Mouse (Mus musculus): ENCODE data around the gene Usp8. TPM values are rescaled to one million over a fixed set of nuclear protein-coding genes. Genes with fewer than 3 reads are reported as not detected.

Usp8 gene
- polyA plus RNA-seq, 1 experiment from 2014 or later: 42.9 TPM

DNA sequence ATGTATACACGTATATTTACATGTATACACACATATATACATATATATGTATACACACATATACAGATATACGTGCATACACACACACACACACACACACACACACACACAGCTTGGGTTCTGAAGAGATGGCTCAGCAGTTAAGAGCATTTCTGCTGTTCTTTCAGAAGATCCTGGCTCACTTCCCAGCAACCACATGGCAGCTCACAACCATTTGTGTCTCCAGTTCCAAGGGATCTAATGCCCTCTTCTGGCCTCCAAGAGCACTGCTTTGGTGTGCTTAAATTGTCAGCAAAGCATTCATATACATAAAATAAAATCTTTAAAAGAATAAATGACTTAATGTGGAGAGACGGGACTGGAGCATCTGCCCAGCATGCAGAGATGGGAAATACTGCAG is 75.3 kb downstream of the Usp8 start:
- WGBS: 77% methylated on average over 3 of the region's 3 CpGs
- H3K9ac ChIP-seq (ENCODE audit: low read depth, low read length): no peak overlapping the region
- no peak for ATAC-seq (ENCODE audit: low read depth)
- no peaks in the 10 kb centered on the region for H3K36me3 ChIP-seq (ENCODE audit: control insufficient read depth, insufficient read depth, low read length)
- H3K27ac ChIP-seq (replicated peaks; ENCODE audit: low read depth, low read length): no peak overlapping the region
- no peak overlapping the region for H3K4me3 ChIP-seq (ENCODE audit: low read depth, low read length)
- no peak overlapping the region for H3K4me2 ChIP-seq (ENCODE audit: low read depth, low read length)
- H3K4me1 ChIP-seq (ENCODE audit: control insufficient read depth, insufficient read depth, low read length): no peaks in the 10 kb centered on the region
- no peaks in the 10 kb centered on the region for H3K27me3 ChIP-seq (replicated peaks; ENCODE audit: control insufficient read depth, insufficient read depth, low read length)
- DNase-seq (ENCODE audit: low spot score): peak; percentile 89
- H3K9me3 ChIP-seq (ENCODE audit: control insufficient read depth, low read length): no peaks in the 10 kb centered on the region

GRCm38 (mm10) chr2:126783370-126783769 is 76.2 kb downstream of the Usp8 start, which contains the start of gene Usp50:
Gene Usp50, minus strand, starts transcription at chr2:126783470.
- DNase-seq (ENCODE audit: low spot score): no peak
- H3K4me3 ChIP-seq (ENCODE audit: low read depth, low read length): no peak within 1 kb of the TSS
- H3K27me3 ChIP-seq (replicated peaks; ENCODE audit: control insufficient read depth, insufficient read depth, low read length): no peaks in the 10 kb centered on the region
- no peak within 1 kb of the TSS for H3K27ac ChIP-seq (replicated peaks; ENCODE audit: low read depth, low read length)
- H3K36me3 ChIP-seq (ENCODE audit: control insufficient read depth, insufficient read depth, low read length): no peaks in the 10 kb centered on the region
- no peak for ATAC-seq (ENCODE audit: low read depth)
- no peak within 1 kb of the TSS for H3K9ac ChIP-seq (ENCODE audit: low read depth, low read length)
- H3K9me3 ChIP-seq (ENCODE audit: control insufficient read depth, low read length): no peaks in the 10 kb centered on the region
- WGBS: 65% methylated on average over 4 of the region's 4 CpGs
- no peaks in the 10 kb centered on the region for H3K4me1 ChIP-seq (ENCODE audit: control insufficient read depth, insufficient read depth, low read length)
- no peak within 1 kb of the TSS for H3K4me2 ChIP-seq (ENCODE audit: low read depth, low read length)

DNA sequence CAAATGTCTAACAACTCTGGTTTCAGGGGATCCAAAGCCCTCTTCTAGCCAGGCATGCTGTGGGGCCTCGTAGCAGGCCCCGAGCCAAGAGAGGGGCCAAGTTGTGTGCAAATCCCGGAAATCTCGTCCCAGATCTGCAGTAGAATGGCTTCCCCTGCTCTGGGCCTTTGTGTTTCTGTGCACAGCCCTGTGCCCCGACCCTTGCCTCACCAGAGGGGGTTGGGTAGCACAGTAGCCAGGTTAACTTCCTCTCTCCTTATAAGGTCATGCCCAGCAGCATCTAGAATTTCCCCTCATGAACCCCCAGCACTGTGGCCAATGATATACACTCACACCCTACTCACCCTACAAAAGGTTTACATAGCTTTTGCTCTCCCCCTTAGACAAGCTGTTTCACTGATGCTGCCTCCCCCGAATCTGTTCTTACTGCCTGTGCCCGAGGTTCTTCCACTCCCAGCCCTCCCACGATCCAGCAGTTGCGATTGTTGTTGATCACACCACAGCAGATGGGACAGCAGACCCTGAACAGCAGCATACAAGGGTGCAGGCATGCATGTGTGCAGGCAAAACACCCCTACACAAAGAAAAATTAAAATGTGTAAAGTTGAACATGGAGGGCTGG is 80.7 kb downstream of the Usp8 start:
- 47% methylated on average over 9 of the region's 9 CpGs for WGBS
- Histone ChIP-seq H3K4me2 (ENCODE audit: low read depth, low read length) (no peak overlapping the region), H3K9me3 (ENCODE audit: control insufficient read depth, low read length) (no peaks in the 10 kb centered on the region), H3K4me3 (ENCODE audit: low read depth, low read length) (no peak overlapping the region), H3K9ac (ENCODE audit: low read depth, low read length) (no peak overlapping the region), H3K36me3 (ENCODE audit: control insufficient read depth, insufficient read depth, low read length) (peaks cover 30% of the 10 kb centered on the region), H3K27ac (replicated peaks; ENCODE audit: low read depth, low read length) (no peak overlapping the region), H3K4me1 (ENCODE audit: control insufficient read depth, insufficient read depth, low read length) (no peaks in the 10 kb centered on the region), H3K27me3 (replicated peaks; ENCODE audit: control insufficient read depth, insufficient read depth, low read length) (no peaks in the 10 kb centered on the region)
- DNase-seq (ENCODE audit: low spot score) (peak; percentile 35), ATAC-seq (ENCODE audit: low read depth) (no peak)

GRCm38 (mm10) chr2:126792611-126793010 is 85.5 kb downstream of the Usp8 start:
- no peaks in the 10 kb centered on the region for H3K4me1 ChIP-seq (ENCODE audit: control insufficient read depth, insufficient read depth, low read length)
- no peak for DNase-seq (ENCODE audit: low spot score)
- WGBS: 69% methylated on average over 5 of the region's 5 CpGs
- H3K27ac ChIP-seq (replicated peaks; ENCODE audit: low read depth, low read length): no peak overlapping the region
- no peaks in the 10 kb centered on the region for H3K27me3 ChIP-seq (replicated peaks; ENCODE audit: control insufficient read depth, insufficient read depth, low read length)
- no peak for ATAC-seq (ENCODE audit: low read depth)
- peaks cover 71% of the 10 kb centered on the region for H3K36me3 ChIP-seq (ENCODE audit: control insufficient read depth, insufficient read depth, low read length)
- H3K4me3 ChIP-seq (ENCODE audit: low read depth, low read length): no peak overlapping the region
- H3K9me3 ChIP-seq (ENCODE audit: control insufficient read depth, low read length): no peaks in the 10 kb centered on the region
- H3K9ac ChIP-seq (ENCODE audit: low read depth, low read length): no peak overlapping the region
- H3K4me2 ChIP-seq (ENCODE audit: low read depth, low read length): no peak overlapping the region

DNA sequence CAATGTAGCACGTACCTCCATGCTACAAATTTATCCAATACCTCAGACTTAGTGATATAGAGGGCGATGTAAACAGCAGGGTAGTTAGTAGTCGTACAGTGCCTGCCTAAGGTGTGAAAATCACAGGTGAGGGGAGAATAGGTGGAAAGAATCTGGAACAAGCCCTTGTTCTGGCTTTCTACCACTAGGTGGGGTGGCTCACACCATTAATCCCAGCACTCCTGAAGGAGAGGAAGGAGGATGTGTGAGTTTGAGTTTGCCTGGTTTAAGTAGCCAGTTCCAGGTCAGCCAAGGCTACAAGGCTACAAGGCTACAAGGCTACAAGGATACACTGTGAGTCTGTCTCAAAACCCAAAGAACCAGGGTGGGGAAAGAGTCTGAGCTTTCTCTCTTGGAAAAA is 88.6 kb downstream of the Usp8 start:
- WGBS: 90% methylated on average over 3 of the region's 3 CpGs
- Histone ChIP-seq H3K36me3 (ENCODE audit: control insufficient read depth, insufficient read depth, low read length) (peaks cover 83% of the 10 kb centered on the region), H3K27me3 (replicated peaks; ENCODE audit: control insufficient read depth, insufficient read depth, low read length) (no peaks in the 10 kb centered on the region), H3K4me3 (ENCODE audit: low read depth, low read length) (no peak overlapping the region), H3K4me2 (ENCODE audit: low read depth, low read length) (no peak overlapping the region), H3K9me3 (ENCODE audit: control insufficient read depth, low read length) (no peaks in the 10 kb centered on the region), H3K27ac (replicated peaks; ENCODE audit: low read depth, low read length) (no peak overlapping the region), H3K9ac (ENCODE audit: low read depth, low read length) (no peak overlapping the region), H3K4me1 (ENCODE audit: control insufficient read depth, insufficient read depth, low read length) (no peaks in the 10 kb centered on the region)
- DNase-seq (ENCODE audit: low spot score) (no peak), ATAC-seq (ENCODE audit: low read depth) (no peak)

DNA sequence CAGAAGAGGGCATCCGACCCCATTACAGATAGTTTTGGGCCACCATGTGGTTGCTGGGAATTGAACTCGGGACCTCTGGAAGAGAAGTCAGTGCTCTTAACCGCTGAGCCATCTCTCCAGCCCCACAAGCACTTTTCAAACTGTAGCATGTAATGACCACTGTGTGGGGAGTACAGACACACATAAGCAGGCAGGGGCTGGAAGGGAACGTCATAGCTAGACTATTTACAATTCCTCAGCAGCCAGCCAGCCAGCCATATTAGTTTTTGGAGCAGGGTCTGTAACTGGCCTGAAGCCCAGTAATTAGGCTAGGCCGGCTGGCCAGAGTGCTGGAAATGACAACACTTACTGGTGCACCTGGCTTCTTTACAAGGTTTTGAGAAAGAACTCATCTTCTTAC is 91.3 kb downstream of the Usp8 start:
- peak; percentile 22 for DNase-seq (ENCODE audit: low spot score)
- Histone ChIP-seq H3K9me3 (ENCODE audit: control insufficient read depth, low read length) (no peaks in the 10 kb centered on the region), H3K4me1 (ENCODE audit: control insufficient read depth, insufficient read depth, low read length) (no peaks in the 10 kb centered on the region), H3K27me3 (replicated peaks; ENCODE audit: control insufficient read depth, insufficient read depth, low read length) (no peaks in the 10 kb centered on the region), H3K36me3 (ENCODE audit: control insufficient read depth, insufficient read depth, low read length) (peaks cover 79% of the 10 kb centered on the region), H3K9ac (ENCODE audit: low read depth, low read length) (no peak overlapping the region), H3K4me2 (ENCODE audit: low read depth, low read length) (no peak overlapping the region), H3K4me3 (ENCODE audit: low read depth, low read length) (no peak overlapping the region), H3K27ac (replicated peaks; ENCODE audit: low read depth, low read length) (no peak overlapping the region)
- 84% methylated on average over 5 of the region's 5 CpGs for WGBS
- ATAC-seq (ENCODE audit: low read depth): no peak

GRCm38 (mm10) chr2:126801980-126802379 is 94.9 kb downstream of the Usp8 start:
- ATAC-seq (ENCODE audit: low read depth) (no peak), DNase-seq (ENCODE audit: low spot score) (no peak)
- Histone ChIP-seq H3K27me3 (replicated peaks; ENCODE audit: control insufficient read depth, insufficient read depth, low read length) (no peaks in the 10 kb centered on the region), H3K36me3 (ENCODE audit: control insufficient read depth, insufficient read depth, low read length) (peaks cover 78% of the 10 kb centered on the region), H3K4me1 (ENCODE audit: control insufficient read depth, insufficient read depth, low read length) (no peaks in the 10 kb centered on the region), H3K4me3 (ENCODE audit: low read depth, low read length) (no peak overlapping the region), H3K27ac (replicated peaks; ENCODE audit: low read depth, low read length) (no peak overlapping the region), H3K9ac (ENCODE audit: low read depth, low read length) (no peak overlapping the region), H3K4me2 (ENCODE audit: low read depth, low read length) (no peak overlapping the region), H3K9me3 (ENCODE audit: control insufficient read depth, low read length) (no peaks in the 10 kb centered on the region)
- WGBS: 94% methylated on average over 3 of the region's 3 CpGs

Other genes with a start within 250 kb of the Usp8 start
- 2.1 and 2.6 TPM in 2 replicates for gene Atp8b4, start 206.7 kb upstream of the Usp8 start, polyA plus RNA-seq (2014; fragmentation: Nextera tagmentation; extraction: Ambion mirVana)
- 10.4 and 10.8 TPM in 2 replicates for gene Slc27a2, start 154.9 kb upstream of the Usp8 start, polyA plus RNA-seq (2014; fragmentation: Nextera tagmentation; extraction: Ambion mirVana)
- gene Hdc, start 88.0 kb upstream of the Usp8 start, polyA plus RNA-seq (2014; fragmentation: Nextera tagmentation; extraction: Ambion mirVana): 32.0 and 67.6 TPM in 2 replicates
- 43.1 and 47.9 TPM in 2 replicates for gene Gabpb1, start 31.0 kb upstream of the Usp8 start, polyA plus RNA-seq (2014; fragmentation: Nextera tagmentation; extraction: Ambion mirVana)
- gene Usp50, start 76.1 kb downstream of the Usp8 start, polyA plus RNA-seq (2014; fragmentation: Nextera tagmentation; extraction: Ambion mirVana): 1.7 and 2.6 TPM in 2 replicates
- gene Trpm7, start 168.9 kb downstream of the Usp8 start, polyA plus RNA-seq (2014; fragmentation: Nextera tagmentation; extraction: Ambion mirVana): 38.2 and 46.3 TPM in 2 replicates
- 64.5 and 71.9 TPM in 2 replicates for gene Sppl2a, start 225.9 kb downstream of the Usp8 start, polyA plus RNA-seq (2014; fragmentation: Nextera tagmentation; extraction: Ambion mirVana)

Measured in embryonic facial prominence, embryonic 14.5 days (tissue).